In the genomic region with DNA sequence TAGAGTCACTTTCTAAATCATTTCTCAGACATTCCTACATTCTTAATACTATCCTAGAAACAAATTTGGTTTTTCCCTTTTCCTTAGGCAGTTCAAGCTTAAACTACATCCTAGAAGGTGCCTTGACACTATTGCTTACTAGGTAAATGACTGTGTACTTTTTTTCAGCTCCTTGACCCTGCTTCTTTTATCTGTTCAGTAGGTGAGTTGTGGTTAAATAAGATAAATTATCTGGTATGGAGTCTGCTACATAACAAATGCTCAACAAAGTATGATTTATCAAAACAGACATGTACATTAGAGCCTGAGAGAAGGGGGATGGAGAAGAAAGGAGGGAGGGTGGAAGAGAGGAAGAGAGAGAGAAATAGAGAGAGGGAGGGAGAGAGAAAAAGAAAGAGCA, we compare ENCODE assay signal across 26 mouse cellular contexts.
"Had no signal": no experiment of that assay in that cellular context is flagged by ENCODE, and none has a peak within 500 bp of the region (broad histone marks: within the 10 kb centered on the region; RNA-seq: fewer than 3 reads in every experiment).

No protein-coding gene starts in this region.

- H3K4me1 ChIP-seq: heart, embryonic 10.5 days; hindbrain, embryonic 10.5 days; hindbrain, embryonic 12.5 days; intestine, embryonic 15.5 days; limb, embryonic 13.5 days; limb, embryonic 15.5 days had no signal

- H3K36me3 ChIP-seq: heart, embryonic 10.5 days; heart, embryonic 12.5 days; hindbrain, embryonic 10.5 days; hindbrain, embryonic 12.5 days; intestine, embryonic 15.5 days; limb, embryonic 13.5 days; limb, embryonic 15.5 days had no signal

- H3K9ac ChIP-seq: heart, embryonic 12.5 days; hindbrain, embryonic 12.5 days; hindbrain, embryonic 14.5 days; intestine, embryonic 15.5 days; limb, embryonic 13.5 days; limb, embryonic 15.5 days had no signal

- H3K4me3 ChIP-seq: gastrocnemius, adult 2 months; heart, embryonic 10.5 days; heart, embryonic 12.5 days; hindbrain, embryonic 10.5 days; hindbrain, embryonic 12.5 days; intestine, embryonic 15.5 days; layer of hippocampus, adult 2 months; left cerebral cortex, adult 2 months; limb, embryonic 13.5 days; limb, embryonic 15.5 days had no signal

- DNase-seq: gastrocnemius, adult 2 months; gastrocnemius, postnatal 10 days; gastrocnemius, postnatal 25 days; heart, adult 18-20 months; heart, postnatal 10 days; heart, postnatal 4 days; kidney, adult 18-20 months; kidney, adult 8-10 months; kidney, postnatal 10 days; kidney, postnatal 25 days; kidney, postnatal 4 days; left cerebral cortex, postnatal 4 days; lung, adult 18-20 months had no signal

- ATAC-seq: hindbrain, embryonic 16.5 days; inflammation-experienced regulatory T-cells, adult 6 months; intestine, embryonic 15.5 days; intestine, postnatal 0 days had no signal

- H3K4me2 ChIP-seq: heart, embryonic 12.5 days; hindbrain, embryonic 12.5 days; hindbrain, embryonic 14.5 days; intestine, embryonic 15.5 days; limb, embryonic 13.5 days; limb, embryonic 15.5 days had no signal

- H3K27ac ChIP-seq: gastrocnemius, adult 2 months; heart, embryonic 10.5 days; hindbrain, embryonic 10.5 days; hindbrain, embryonic 12.5 days; hindbrain, embryonic 14.5 days; intestine, embryonic 15.5 days; layer of hippocampus, adult 2 months; left cerebral cortex, adult 2 months; limb, embryonic 13.5 days; limb, embryonic 15.5 days had no signal

- H3K27me3 ChIP-seq: heart, embryonic 12.5 days had no signal

- H3K9me3 ChIP-seq: heart, embryonic 10.5 days; heart, embryonic 12.5 days; hindbrain, embryonic 10.5 days; hindbrain, embryonic 12.5 days; intestine, embryonic 15.5 days; limb, embryonic 13.5 days; limb, embryonic 15.5 days had no signal
